Mouse (Mus musculus): ENCODE data around the gene Gria2. TPM values are rescaled to one million over a fixed set of nuclear protein-coding genes. Genes with fewer than 3 reads are reported as not detected.

Gria2 gene
- total RNA-seq, 2 experiments from 2014 or later, result 0.07 to 0.14 TPM

DNA sequence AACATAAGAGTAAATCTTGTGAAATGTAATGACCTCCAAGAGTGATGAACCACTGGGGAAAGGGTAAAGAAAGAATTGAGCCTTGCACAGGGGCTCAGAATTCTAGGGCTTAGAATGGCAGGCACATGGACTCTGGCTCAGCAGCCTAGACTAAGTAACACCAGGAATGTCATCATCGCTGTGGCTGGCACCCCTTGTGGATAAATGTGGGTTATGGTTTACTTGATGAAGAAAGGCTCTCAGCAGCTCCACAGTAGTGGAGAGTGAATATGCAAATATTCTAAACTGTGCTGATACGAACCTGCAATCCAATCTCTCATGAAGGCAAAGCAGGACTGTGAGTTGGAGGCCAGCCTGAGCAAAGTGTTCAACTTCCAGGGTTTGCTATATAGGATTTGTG, 26.0 kb downstream of the Gria2 start:
- DNase-seq (ENCODE audit: low spot score), result no peak

DNA sequence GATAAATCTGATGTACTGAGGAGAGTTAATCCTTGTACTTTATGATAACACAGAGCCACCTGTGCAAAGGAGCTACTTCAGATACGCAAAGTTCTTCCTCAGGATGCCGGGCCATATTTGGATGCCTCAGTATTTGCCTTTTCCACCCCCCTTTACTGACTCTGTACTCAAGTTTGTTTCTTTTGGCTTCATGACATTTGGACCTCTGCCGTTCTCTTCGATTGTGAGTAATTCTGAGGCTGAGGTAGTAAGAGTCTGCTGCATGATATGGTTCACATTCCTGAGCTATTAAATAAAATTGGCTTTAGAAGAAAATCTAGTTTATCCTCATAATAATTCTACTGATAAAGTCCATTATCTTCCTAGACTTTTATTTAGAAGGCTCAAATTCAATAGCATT, 26.7 kb downstream of the Gria2 start:
- DNase-seq (ENCODE audit: low spot score), result no peak

DNA sequence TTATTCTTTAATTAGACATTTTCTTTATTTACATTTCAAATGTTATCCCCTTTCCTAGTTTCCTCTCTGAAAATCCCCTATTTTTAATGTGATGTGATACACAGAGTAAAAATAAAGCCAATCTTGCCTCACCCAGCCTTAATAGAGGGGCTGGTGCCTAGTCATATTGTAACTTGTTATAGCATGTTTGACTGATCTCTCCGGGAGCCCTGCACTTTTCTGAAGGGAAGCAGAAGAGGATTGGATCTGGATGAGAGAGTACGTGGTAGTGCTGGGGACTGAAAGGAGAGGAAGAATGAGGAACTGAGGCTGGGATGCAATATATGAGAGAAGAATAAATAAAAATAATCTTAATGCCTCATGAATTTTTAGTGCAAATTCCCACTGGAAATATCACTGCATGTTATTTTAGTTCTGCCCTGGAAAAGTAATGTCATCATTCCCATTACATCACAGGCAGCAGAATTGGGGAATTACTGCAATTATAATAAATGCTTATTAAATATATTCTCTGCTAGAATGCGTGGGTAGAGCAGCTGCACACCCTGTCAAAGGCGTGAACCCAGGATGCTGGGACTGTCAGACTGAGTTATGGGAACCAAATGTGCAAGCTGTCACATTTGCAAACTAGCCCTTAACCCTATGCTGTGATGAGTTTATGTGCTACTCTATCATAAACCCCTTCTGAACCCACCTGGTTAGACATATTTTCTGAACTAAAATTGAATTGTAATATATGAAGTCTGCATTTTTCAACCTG, 28.4 kb downstream of the Gria2 start:
- no peak for DNase-seq (ENCODE audit: low spot score)

DNA sequence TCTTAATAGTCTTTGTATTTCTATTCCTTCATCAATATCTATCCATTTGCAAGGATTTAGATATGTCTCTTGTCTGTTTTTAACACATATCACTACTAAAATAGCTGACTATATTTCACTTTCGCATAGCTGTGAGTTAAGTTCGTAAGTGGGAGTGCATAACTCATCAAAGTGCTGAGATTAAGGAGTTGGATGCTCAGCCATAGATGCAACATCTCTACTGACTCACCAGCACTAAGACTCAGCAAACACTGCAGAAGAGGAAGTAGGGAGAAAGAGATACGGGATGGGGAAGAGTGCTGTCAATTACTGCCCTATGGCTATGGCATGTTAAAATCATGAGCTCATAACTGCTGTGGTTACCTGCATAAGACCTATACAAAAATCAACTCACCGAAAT, 29.4 kb downstream of the Gria2 start:
- DNase-seq (ENCODE audit: low spot score), result no peak

DNA sequence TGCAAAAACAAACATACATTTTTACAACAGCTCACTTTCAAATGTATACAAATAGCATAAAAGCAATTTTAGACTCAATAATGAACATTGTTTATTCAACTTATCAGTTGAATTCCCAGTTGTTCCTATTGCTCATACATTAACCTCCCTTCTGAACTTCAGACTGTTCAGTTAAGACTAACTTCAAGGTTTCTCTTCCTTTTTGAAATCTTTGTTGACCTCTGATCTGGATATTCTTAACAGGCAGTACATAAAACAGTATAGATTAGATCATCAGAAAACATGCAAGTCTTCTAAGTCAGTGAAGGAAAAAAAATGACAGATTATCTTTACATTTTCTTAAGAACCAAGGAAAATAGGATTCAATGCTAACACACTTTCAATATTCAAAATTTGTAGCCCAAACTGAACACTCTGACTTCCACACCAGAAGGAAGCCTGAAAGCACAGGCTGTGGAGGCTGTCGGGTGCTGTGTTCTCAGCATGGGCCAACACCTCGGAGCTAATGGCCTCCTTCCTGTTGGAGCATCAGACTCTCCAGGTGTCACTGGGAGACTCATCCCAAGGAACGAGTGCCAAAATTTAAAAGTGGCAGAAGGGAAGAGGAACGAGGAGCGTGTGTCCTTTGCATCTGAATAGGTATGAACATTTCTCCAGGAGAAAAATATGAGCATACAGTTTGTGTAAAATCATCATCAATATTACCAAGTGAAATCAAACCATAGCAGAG, 33.0 kb downstream of the Gria2 start:
- no peak for DNase-seq (ENCODE audit: low spot score)

DNA sequence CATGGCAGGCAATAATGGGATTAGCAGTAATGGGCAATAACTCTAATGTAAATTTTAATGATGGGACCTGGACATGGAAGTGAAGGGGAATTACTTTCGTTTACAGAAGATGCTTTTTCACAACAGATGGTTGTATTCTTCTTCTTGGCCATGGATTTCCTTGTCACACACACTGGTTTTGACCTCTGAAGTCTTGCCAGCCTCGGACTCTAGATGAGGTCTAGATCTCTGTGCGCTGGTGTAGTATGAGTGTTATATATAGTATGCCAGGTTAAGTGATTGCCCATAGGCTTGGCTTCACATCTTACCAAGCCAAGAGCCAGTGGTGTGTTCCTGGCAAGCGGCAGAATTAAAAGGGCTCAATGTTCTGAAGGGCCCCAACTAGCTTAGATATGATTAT, 43.7 kb downstream of the Gria2 start:
- no peak for DNase-seq (ENCODE audit: low spot score)

DNA sequence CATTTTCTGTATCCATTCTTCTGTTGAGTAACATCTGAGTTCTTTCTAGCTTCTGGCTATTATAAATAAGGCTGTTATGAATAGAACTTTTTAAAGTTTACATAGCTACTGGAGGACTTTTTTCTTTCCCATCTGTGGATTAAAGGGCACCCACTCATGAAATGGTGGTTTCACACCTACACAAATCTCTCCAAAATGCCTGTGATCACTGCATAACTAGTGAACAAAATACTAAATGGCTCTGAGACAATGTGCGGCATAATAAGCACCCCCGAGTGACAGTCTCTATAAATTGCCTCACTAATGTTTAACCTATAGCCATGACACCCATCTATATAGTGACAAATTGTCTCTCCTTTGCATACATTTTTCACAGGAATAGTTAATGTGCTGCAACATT, 44.3 kb downstream of the Gria2 start:
- DNase-seq (ENCODE audit: low spot score), result no peak

DNA sequence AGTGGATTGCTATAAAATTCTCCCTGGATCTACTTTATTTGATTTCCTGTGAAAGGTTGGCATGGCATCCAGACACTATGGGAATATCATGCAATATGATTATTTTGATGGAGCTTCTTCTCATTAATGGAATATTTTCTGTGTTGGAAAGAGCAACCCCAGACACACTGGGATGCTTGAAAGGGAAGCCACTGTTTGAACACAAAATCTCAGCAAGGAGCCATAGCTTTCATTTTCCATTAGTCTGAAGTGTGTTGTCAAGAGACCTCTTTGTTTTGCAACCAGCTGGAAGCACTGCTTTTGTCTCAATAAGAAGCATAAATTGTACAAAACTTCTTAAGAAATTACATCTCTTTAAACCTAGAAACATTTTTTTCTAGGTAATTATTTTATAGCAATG, 51.8 kb downstream of the Gria2 start:
- no peak for DNase-seq (ENCODE audit: low spot score)

DNA sequence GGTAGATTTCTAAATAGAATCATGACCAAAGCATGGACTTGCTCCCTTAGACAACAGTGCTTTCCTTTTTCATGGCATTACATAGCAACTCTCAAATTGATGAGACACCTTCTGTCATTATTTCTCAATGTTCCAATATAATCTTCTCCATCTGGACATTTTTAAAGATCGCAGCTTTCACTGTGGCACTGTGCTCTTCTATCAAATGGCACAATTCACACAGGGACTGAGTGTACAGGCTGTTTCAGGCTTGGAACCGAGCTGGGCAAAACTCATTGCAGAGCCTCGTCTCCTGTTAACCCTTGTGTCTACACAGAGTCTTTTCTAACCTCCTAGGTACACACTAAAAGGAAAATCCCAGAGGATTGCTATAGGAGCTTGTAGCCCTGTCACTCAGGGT, 77.4 kb downstream of the Gria2 start:
- DNase-seq (ENCODE audit: low spot score), result no peak

DNA sequence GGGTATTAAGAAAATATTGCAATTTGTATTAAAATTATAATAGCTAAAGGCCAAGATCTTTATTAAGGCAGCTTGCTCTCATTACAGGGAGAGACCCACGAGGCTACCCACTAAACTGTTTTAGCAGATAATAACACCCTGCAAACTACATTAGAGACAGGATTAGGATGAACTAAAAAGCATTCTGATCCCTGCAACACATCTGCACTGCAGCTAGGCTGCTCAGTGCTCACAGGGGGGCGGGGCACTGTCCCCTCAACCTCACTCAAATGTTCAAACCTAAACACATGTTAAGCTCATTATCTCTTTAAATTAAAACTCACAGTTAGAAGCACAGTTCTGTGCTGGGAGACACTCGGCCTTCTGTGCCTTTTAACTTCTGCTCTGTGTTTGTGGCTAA, 89.5 kb downstream of the Gria2 start:
- no peak for DNase-seq (ENCODE audit: low spot score)

DNA sequence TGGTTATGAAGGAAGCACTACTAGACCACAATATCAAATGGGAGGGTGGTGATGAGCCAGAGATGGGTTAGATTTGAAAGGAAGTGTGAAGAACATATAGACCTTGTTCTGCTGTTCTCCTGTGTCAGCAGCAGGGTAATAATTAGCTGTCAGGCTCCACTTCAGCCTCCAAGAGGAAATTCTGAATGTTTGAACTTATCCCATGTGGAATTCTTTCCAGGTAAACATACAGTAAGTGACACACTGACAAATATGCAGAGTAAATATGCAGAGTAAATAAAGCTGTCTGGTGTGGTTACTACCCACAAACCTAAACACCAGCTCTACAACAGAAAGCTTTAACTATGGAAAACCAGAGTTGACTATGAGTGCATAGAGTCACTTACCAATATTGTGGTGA, 93.6 kb downstream of the Gria2 start:
- DNase-seq (ENCODE audit: low spot score), result no peak

DNA sequence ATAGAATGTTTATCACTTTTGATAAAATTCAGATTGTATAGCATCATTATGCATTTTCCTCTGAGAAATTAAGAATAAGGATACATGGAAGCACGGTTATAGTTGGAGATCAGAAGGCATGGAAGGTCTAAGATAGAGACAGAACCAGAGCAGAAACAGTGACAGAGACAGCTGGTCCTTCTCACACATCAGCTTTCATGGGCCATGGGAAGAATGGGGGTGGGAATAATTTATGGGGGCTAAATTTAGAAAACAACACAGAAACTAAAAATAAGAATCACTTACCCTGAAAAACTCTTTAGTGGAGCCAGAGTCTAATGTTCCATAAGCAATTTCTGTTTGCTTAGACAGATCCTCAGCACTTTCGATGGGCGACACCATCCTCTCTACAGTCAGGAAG, 100.5 kb downstream of the Gria2 start:
- no peak for DNase-seq (ENCODE audit: low spot score)

DNA sequence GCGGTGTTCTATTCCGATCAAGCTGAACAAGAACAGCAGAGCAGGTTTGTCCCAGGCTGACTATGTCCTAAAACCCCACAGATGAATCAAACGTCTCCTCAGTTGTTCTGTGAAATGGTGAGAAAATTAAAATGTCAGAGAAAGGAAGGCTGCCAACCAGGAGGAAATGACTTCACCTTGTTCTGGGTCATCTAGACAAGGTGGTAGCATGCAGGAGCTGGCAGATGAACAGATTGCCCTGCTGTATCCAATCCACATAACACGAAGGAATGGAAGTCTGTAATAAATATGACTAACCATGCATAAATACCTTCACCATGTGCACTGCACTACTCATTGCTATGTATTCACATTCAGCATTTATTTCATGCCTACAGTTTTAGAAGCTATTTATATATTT, 105.1 kb downstream of the Gria2 start:
- DNase-seq (ENCODE audit: low spot score), result no peak

DNA sequence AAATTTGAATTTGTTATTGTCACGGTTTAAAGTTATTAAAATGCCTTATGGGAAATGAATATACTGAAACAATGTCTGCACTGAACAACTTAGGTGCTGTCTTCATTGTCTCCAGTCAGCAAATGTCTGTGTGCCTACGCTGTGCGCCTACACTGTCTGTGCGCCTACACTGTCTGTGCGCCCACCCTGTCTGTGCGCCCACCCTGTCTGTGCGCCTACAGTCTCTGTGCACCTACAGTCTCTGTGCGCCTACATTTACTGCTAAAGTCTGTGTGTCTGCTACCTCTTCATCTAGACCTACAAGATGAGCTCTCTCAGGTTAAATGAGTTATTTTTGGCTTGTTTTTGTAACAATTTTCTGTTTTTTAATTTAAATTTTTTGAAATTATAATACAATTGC, 107.7 kb downstream of the Gria2 start:
- DNase-seq (ENCODE audit: low spot score), result no peak

DNA sequence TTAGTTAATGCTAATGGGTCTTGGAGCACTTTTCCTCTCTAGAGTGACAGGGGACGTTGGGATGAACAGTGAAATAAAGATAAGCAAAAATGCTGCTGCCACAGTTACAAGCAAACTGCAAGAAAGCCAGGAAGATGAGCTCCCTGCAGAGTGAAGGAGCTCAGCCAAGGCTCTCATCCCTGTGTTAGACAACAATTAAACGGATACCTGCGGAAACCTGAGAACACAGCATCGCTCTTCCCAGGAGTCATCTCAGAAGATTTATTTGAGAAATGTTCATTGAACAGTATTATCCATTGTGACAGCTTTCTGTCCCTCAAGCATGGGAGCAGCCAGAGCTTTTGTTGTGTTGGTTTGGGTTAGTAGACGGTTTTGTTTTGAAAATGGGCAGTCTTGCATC, 137.5 kb downstream of the Gria2 start:
- no peak for DNase-seq (ENCODE audit: low spot score)

DNA sequence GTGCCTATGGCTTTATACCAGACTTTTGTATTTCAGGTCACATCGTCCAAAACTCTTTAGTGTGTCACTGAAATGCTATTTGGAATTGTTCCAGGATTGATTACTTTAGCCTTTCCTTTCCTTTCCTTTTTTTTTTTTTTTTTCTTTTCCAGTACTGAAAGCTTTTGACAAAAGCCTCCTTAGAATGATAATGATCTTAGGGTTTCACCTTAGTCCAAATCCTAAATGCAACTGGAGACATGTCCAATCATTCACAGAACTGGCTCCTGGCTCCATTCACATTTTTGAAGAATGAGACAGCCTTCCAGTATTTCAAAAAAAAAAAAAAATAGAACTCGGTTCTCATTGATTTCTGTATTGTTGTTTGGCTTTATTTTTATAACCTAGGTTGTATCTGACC, 139.3 kb downstream of the Gria2 start:
- no peak for DNase-seq (ENCODE audit: low spot score)

DNA sequence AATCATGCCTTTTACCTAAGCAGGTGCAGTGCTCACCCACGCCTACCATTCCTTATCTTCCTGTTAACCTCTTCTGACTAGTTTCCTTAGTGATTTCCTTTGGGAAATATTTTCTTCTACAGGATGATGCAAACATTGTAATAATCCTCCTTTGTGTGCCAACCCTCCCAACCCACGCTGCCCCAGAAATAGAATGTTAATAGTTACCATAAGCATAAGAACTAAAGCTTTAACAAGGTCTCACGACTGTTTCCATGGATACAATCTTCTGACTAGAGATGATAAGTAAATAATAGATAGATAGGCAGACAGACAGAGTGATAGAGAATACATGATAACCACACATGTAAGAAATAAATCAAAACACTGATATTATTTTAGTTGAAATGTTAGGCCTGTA, 140.8 kb downstream of the Gria2 start:
- DNase-seq (ENCODE audit: low spot score), result no peak

DNA sequence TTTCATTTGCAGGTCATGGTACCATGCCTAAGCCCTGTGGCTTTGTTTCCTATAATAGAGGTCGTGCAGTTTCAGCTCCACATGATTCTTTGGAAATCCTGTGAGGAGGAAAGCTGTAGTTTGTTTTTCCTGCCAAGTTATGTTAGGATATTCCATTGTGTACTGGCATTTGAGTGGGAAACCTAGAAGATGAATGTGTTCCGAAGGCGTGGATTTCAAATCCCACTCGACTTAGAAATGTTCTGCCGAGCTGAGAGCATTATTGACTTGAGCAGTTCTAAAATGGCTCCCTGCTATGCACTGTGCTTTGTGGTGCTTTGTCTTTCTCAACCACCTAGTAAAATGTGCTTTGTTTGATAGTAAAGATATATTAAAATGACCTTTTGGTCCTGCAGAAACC, 150.4 kb downstream of the Gria2 start:
- no peak for DNase-seq (ENCODE audit: low spot score)

Small RNA genes lying within 50 kb of the gene (microRNA-seq; reads per million reads assigned to microRNA genes)
- gene Gm25749, result not detected

Other genes starting within 250 kb of the Gria2 start
- under 1 TPM; 0.16 to 0.24 TPM for gene Glrb, start 110.8 kb upstream of the Gria2 start, total RNA-seq (2021)
- 1 to 10 TPM; 1.9 to 3.5 TPM for gene Pdgfc, start 233.6 kb upstream of the Gria2 start, total RNA-seq (2021)